Mouse (Mus musculus) embryonic facial prominence, embryonic 11.5 days (tissue): Measurements from ENCODE around the gene Crb3. TPM values are rescaled to one million over a fixed set of nuclear protein-coding genes. Genes with fewer than 3 reads are reported as not detected.

Experiments
- ATAC-seq: fragments of 200-750 bp; cut with Nextera tagmentation; replicated peaks from 2 replicates; pipeline ENCODE4 v1.8.0; 2017; ENCODE audit warnings: low read depth; ENCODE audit not compliant: insufficient number of reproducible peaks, low FRiP score, low TSS enrichment
- DNase-seq: peaks from one replicate; pipeline ENCODE4 v3.0.0-alpha.2; 2015; ENCODE audit warnings: low spot score
- H3K27ac ChIP-seq: fragments of 300-500 bp; sonication (generic); replicated peaks from 2 replicates; pipeline ENCODE4 v1.5.1; 2014; ENCODE audit warnings: mild to moderate bottlenecking, low read depth, low read length, control low read depth
- H3K27me3 ChIP-seq: fragments of 300-500 bp; sonication (generic); 2 replicates; pipeline ENCODE4 v1.6.1; 2014; ENCODE audit warnings: mild to moderate bottlenecking, low read length, moderate library complexity, mixed read lengths; ENCODE audit not compliant: control insufficient read depth, insufficient read depth
- H3K36me3 ChIP-seq: fragments of 300-500 bp; sonication (generic); replicated peaks from 2 replicates; pipeline ENCODE4 v1.6.1; 2014; ENCODE audit warnings: low read depth, mild to moderate bottlenecking, low read length, moderate library complexity, mixed read lengths; ENCODE audit not compliant: control insufficient read depth, insufficient read depth
- H3K4me1 ChIP-seq: fragments of 300-500 bp; sonication (generic); 2 replicates; pipeline ENCODE4 v1.6.1; 2014; ENCODE audit warnings: low read length, mixed read lengths; ENCODE audit not compliant: control insufficient read depth, insufficient read depth
- H3K4me2 ChIP-seq: fragments of 300-500 bp; sonication (generic); 2 replicates; pipeline ENCODE4 v1.6.1; 2014; ENCODE audit warnings: low read depth, mild to moderate bottlenecking, control low read depth, low read length, moderate library complexity
- H3K4me3 ChIP-seq: fragments of 300-500 bp; sonication (generic); 2 replicates; pipeline ENCODE4 v1.5.1; 2014; ENCODE audit warnings: low read depth, low read length, control low read depth
- H3K9ac ChIP-seq: fragments of 300-500 bp; sonication (generic); replicated peaks from 2 replicates; pipeline ENCODE4 v1.6.1; 2014; ENCODE audit warnings: mild to moderate bottlenecking, control low read depth, low read length
- H3K9me3 ChIP-seq: fragments of 300-500 bp; sonication (generic); replicated peaks from 2 replicates; pipeline ENCODE4 v1.6.1; 2016; ENCODE audit warnings: mild to moderate bottlenecking, low read length, inconsistent platforms, mixed read lengths; ENCODE audit not compliant: control insufficient read depth
- WGBS: fragments of 180-500 bp; shearing (Covaris S2); extraction: QIAGEN DNeasy Blood & Tissue Kit; methylation state at CpG from one replicate; pipeline ENCODE4 v1.1.7; 2014; 5-methylcytosine and 5-hydroxymethylcytosine counted together
- polyA plus RNA-seq: library from polyadenylated mRNA; unstranded; fragments of >200 nt; fragmentation: Nextera tagmentation; extraction: Ambion mirVana; gene quantifications from 2 replicates; pipeline ENCODE4 v1.2.1, GENCODE M21; 2014

The Crb3 gene
- polyA plus RNA-seq, 1 experiment from 2014 or later = 5.1 TPM

DNA sequence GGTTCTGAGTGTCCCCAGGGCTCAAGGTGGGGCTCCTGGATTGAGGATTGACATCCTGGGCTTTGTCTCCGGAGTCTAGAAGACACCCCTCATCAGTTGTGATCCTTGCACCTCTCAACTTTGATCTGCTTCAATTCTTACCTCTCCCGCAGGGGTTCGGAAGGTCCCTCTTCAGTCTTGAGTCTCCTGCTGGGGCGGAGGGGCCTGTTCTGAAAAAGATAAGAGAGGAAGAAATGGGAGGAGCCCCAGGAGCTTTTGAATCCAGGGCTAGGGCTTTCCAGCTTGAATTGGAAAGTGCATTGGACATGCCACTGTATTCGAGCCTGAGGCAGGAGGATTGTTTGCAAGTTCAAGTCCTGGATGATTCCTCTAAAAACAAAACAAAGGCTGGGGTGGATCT is 8.0 kb downstream of the Crb3 start:
- peaks cover 13% of the 10 kb centered on the region for H3K27me3 ChIP-seq
- H3K4me1 ChIP-seq = peaks cover 2% of the 10 kb centered on the region
- H3K36me3 ChIP-seq = no peaks in the 10 kb centered on the region
- no peak overlapping the region for H3K27ac ChIP-seq
- no peaks in the 10 kb centered on the region for H3K9me3 ChIP-seq
- no peak overlapping the region for H3K4me3 ChIP-seq
- no peak overlapping the region for H3K9ac ChIP-seq
- H3K4me2 ChIP-seq = no peak overlapping the region
- ATAC-seq = no peak
- no peak for DNase-seq
- WGBS = 59% methylated on average over 5 of the region's 5 CpGs

DNA sequence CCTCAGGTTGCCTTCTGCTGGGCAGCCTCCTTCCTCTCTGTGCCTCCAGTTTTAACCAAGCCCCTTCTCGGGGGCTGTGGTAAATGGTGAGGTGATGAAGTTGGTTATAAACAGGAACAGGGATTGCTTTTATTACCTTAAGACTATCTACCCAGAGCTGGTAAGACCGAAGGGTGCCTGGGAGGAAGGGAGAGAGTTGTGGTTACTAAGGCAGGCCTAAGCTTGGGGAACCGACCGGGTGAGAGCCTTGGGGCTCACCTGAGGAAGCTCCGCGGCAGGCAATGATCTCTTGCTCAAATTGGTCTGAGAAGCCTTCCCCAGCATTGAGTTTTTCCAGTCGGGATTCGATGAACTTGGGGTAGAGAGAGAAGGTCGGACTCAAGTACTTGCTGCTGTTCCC is 11.4 kb downstream of the Crb3 start:
- Histone ChIP-seq H3K36me3 (no peaks in the 10 kb centered on the region), H3K27ac (no peak overlapping the region), H3K4me3 (peak overlapping the region; percentile 12), H3K9ac (no peak overlapping the region), H3K4me1 (no peaks in the 10 kb centered on the region), H3K4me2 (peak overlapping the region; percentile 23), H3K9me3 (no peaks in the 10 kb centered on the region), H3K27me3 (no peaks in the 10 kb centered on the region)
- DNase-seq (no peak), ATAC-seq (no peak)
- WGBS = 10% methylated on average over 9 of the region's 9 CpGs

DNA sequence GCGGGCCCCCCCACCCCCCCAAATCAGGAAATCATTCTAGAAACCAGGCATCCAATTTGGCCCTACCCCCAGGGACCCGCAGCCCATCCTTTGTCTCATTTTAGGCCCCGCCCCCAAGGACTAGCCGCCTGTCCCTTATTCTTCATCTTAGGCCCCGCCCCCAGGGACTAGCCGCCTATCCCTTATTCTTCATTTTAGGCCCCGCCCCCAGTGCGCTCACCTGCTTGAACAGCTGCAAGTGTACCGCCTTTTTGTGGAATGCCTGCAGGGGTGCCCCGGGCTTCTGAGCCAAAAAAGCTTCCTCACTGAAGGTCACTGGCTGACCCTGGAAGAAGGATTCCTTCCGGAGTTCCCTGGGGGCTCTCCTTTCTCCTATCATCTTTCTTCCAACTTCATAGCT is 11.8 kb downstream of the Crb3 start:
- Histone ChIP-seq H3K27me3 (no peaks in the 10 kb centered on the region), H3K9ac (no peak overlapping the region), H3K36me3 (no peaks in the 10 kb centered on the region), H3K27ac (no peak overlapping the region), H3K9me3 (no peaks in the 10 kb centered on the region), H3K4me2 (peak overlapping the region; percentile 23; the same call in 1 of the 2 replicates), H3K4me3 (peak overlapping the region; percentile 12; the same call in 1 of the 2 replicates), H3K4me1 (no peaks in the 10 kb centered on the region)
- DNase-seq = peak; percentile 72
- WGBS = 2% methylated on average over 11 of the region's 11 CpGs
- ATAC-seq = 0 out of 2 replicates have a peak, but pooled peaks have one; percentile 42

DNA sequence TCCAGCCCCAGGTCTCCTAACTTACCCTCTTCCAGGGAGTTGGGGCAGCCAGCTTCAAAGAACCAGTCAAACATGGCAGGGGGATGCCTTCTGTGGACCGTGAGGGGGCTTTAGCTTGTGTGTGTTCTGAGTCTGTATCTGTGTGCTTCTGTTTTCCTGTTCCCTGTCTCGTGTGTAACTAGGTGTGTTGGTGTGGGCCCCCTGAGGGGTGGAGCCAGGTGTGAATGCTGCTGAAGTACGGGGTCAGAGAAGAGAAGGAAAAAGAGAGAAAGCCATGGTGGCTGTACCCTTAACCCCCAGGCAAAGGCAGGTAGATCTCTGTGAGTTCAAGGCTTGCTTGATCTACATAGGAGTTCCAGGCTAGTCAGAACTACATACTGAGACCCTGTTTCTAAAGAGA is 18.0 kb downstream of the Crb3 start:
- ATAC-seq (no peak), DNase-seq (no peak)
- Histone ChIP-seq H3K9ac (no peak overlapping the region), H3K9me3 (no peaks in the 10 kb centered on the region), H3K4me2 (no peak overlapping the region), H3K27me3 (no peaks in the 10 kb centered on the region), H3K27ac (no peak overlapping the region), H3K36me3 (no peaks in the 10 kb centered on the region), H3K4me3 (no peak overlapping the region), H3K4me1 (no peaks in the 10 kb centered on the region)
- 51% methylated on average over 3 of the region's 3 CpGs for WGBS

DNA sequence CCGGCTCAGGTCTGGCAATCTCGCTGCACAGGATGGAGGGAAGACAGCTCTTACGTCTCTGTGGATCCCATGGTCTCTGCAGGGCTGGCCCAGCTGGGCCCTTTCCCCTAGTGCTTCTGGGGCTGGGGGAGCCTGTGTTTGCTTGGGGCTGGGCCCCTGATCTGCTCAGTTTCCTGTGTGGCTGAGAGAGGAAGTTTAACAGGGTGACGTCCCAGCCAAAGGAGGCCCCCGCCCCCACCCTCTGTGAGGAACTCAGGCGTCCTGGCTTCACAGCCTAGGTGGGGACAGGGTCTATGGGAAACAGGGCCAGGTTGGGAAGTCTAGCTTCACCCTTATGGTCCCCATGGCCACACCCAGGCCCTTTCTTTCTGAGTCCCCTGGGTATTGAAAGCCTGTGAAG is 19.4 kb downstream of the Crb3 start, which contains the start of gene Dennd1c:
TSS of gene Dennd1c (minus strand) at position 179 of the 400 bp plus-strand sequence.
- H3K4me2 ChIP-seq = no peak within 1 kb of the TSS
- no peaks in the 10 kb centered on the region for H3K36me3 ChIP-seq
- no peak within 1 kb of the TSS for H3K27ac ChIP-seq
- no peak within 1 kb of the TSS for H3K4me3 ChIP-seq
- WGBS = 42% methylated on average over 6 of the region's 6 CpGs
- no peaks in the 10 kb centered on the region for H3K4me1 ChIP-seq
- H3K27me3 ChIP-seq = no peaks in the 10 kb centered on the region
- ATAC-seq = no peak
- no peaks in the 10 kb centered on the region for H3K9me3 ChIP-seq
- DNase-seq = no peak
- no peak within 1 kb of the TSS for H3K9ac ChIP-seq

DNA sequence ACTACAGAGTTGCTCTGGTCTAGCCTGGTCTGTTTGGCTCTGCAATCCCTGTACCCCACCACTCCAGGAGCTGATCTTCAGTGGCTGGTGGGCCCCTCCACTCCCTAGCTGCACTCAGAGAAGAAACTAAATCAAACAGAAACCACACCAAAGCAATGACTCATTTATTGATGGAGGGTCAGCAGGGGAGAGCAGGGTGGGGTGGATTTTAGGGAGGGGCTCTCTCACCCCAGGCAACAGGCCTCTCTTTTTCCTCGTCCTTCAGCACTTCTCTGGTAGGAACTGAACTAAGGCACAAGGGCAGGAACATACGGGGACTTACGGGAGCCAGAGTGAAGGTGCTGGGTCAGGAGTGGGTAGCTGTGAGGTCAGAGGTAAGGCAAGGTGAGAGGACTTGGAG is 21.0 kb downstream of the Crb3 start:
- no peak overlapping the region for H3K27ac ChIP-seq
- 70% methylated on average over 3 of the region's 3 CpGs for WGBS
- no peaks in the 10 kb centered on the region for H3K4me1 ChIP-seq
- H3K4me3 ChIP-seq = no peak overlapping the region
- no peaks in the 10 kb centered on the region for H3K9me3 ChIP-seq
- H3K9ac ChIP-seq = no peak overlapping the region; the same call in 1 of the 2 replicates
- no peak overlapping the region for H3K4me2 ChIP-seq
- DNase-seq (no peak), ATAC-seq (no peak)
- H3K27me3 ChIP-seq = no peaks in the 10 kb centered on the region
- H3K36me3 ChIP-seq = no peaks in the 10 kb centered on the region

DNA sequence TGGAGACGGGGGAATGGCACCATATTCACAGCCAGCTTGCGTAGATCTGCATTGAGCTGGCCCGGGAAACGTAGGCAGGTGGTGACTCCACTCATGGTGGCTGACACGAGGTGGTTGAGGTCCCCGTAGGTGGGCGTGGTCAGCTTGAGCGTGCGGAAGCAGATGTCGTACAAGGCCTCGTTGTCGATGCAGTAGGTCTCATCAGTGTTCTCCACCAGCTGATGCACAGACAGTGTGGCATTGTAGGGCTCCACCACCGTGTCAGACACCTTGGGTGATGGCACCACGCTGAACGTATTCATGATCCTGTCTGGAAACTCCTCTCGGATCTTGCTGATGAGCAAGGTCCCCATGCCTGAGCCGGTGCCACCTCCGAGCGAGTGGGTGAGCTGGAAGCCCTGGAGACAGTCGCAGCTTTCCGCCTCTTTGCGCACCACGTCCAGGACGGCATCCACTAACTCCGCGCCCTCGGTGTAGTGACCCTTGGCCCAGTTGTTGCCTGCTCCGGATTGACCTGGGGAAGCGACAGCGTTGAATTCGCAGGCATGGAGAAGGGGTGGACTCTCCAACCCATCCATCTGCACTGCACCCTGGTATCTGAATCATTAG is 22.4 kb downstream of the Crb3 start:
- no peak for ATAC-seq
- Histone ChIP-seq H3K4me2 (no peak overlapping the region), H3K4me3 (no peak overlapping the region), H3K4me1 (no peaks in the 10 kb centered on the region), H3K36me3 (no peaks in the 10 kb centered on the region), H3K9ac (no peak overlapping the region), H3K27me3 (no peaks in the 10 kb centered on the region), H3K9me3 (no peaks in the 10 kb centered on the region), H3K27ac (no peak overlapping the region)
- no peak for DNase-seq
- WGBS = 95% methylated on average over 31 of the region's 31 CpGs

DNA sequence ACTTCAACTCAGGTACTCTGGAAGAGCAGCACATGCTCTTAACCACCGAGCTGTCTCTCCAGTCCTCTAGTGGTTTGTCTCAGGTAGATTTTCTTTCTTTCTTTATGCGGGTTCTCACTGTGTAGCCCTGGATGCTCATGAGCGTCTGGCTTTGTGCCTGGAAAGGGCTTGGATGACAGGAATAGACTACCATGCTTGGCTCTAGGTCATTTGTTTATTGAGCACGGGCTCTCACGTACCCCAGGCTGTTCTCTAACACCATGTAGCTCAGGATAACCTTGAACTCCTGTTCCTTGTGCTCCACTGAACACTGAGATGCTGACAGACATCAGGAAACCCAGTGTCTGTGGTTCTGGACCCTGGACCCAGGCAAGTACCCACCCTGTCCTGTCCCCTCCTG is 23.6 kb downstream of the Crb3 start:
- no peak overlapping the region for H3K9ac ChIP-seq
- ATAC-seq (no peak), DNase-seq (no peak)
- no peaks in the 10 kb centered on the region for H3K36me3 ChIP-seq
- no peaks in the 10 kb centered on the region for H3K9me3 ChIP-seq
- no peak overlapping the region for H3K27ac ChIP-seq
- H3K27me3 ChIP-seq = peaks cover 5% of the 10 kb centered on the region; the same call in 1 of the 2 replicates
- H3K4me3 ChIP-seq = no peak overlapping the region
- H3K4me1 ChIP-seq = no peaks in the 10 kb centered on the region
- 84% methylated on average over 5 of the region's 5 CpGs for WGBS
- no peak overlapping the region for H3K4me2 ChIP-seq
